In genomic region chr11:85980388-85980787, GRCm38 (mm10) we compare ENCODE assay signal across 30 mouse cellular contexts.
A peak's percentile ranks its signal among the peaks of the same experiment; 100 is the strongest.
DNase-seq lines count a peak whose midpoint lies in the region.
"Had no signal": no experiment of that assay in that cellular context is flagged by ENCODE, and none has a peak within 500 bp of the region (broad histone marks: within the 10 kb centered on the region; RNA-seq: fewer than 3 reads in every experiment).

No protein-coding gene starts in this region.

- no peaks in the 10 kb centered on the region for H3K9me3 ChIP-seq in limb, embryonic 10.5 days (replicated peaks)
- H3K9me3 ChIP-seq: forebrain, embryonic 15.5 days; G1E; heart, embryonic 13.5 days; liver, embryonic 13.5 days; lung, embryonic 15.5 days; midbrain, embryonic 15.5 days; neural tube, embryonic 12.5 days had no signal

- H3K27me3 ChIP-seq in limb, embryonic 10.5 days (ENCODE audit: low read depth, poor library complexity, severe bottlenecking) = no peaks in the 10 kb centered on the region
- H3K27me3 ChIP-seq: forebrain, embryonic 15.5 days; lung, embryonic 15.5 days; midbrain, embryonic 15.5 days; neural tube, embryonic 12.5 days had no signal

- no peaks in the 10 kb centered on the region for H3K36me3 ChIP-seq in limb, embryonic 10.5 days
- H3K36me3 ChIP-seq: forebrain, embryonic 15.5 days; G1E; heart, embryonic 13.5 days; liver, embryonic 13.5 days; lung, embryonic 15.5 days; midbrain, embryonic 15.5 days; neural tube, embryonic 12.5 days had no signal

- WGBS in limb, embryonic 10.5 days = 90% methylated on average over 11 of the region's 11 CpGs

- no peak overlapping the region for H3K4me3 ChIP-seq in limb, embryonic 10.5 days
- H3K4me3 ChIP-seq: forebrain, embryonic 15.5 days; heart, embryonic 13.5 days; left cerebral cortex, adult 2 months; liver, embryonic 13.5 days; lung, embryonic 15.5 days; midbrain, embryonic 15.5 days; neural tube, embryonic 12.5 days had no signal

- H3K4me1 ChIP-seq in limb, embryonic 10.5 days = peaks cover 27% of the 10 kb centered on the region
- H3K4me1 ChIP-seq: forebrain, embryonic 15.5 days; heart, embryonic 13.5 days; liver, embryonic 13.5 days; midbrain, embryonic 15.5 days; neural tube, embryonic 12.5 days had no signal

- H3K27ac ChIP-seq in limb, embryonic 10.5 days = peak overlapping the region; percentile 26; the same call in 1 of the 2 replicates
- H3K27ac ChIP-seq: forebrain, embryonic 15.5 days; heart, embryonic 13.5 days; hindbrain, embryonic 14.5 days; left cerebral cortex, adult 2 months; liver, embryonic 13.5 days; lung, embryonic 15.5 days; macrophage; midbrain, embryonic 15.5 days; neural tube, embryonic 12.5 days had no signal

- intact Hi-C loops in heart, postnatal 25 days (cut with DNase I) = loop anchor here (5.0 kb wide), 1 partner anchor 87 kb away; no protein-coding TSS in a partner anchor

- DNase-seq in heart, postnatal 4 days = peak; percentile 24
- no peak for DNase-seq in heart, postnatal 25 days (ENCODE audit: low spot score)
- DNase-seq in kidney, postnatal 14 days = peak; percentile 19
- no peak for DNase-seq in kidney, adult 8-10 months
- DNase-seq in R1 (ENCODE audit: low read depth, low spot score) = peak; percentile 25
- DNase-seq in limb, embryonic 10.5 days (ENCODE audit: low spot score) = no peak
- DNase-seq in yolk sac, embryonic 10.5 days (ENCODE audit: low spot score) = no peak
- no peak for DNase-seq in ovary, postnatal 14 days (ENCODE audit: low spot score)
- DNase-seq: adrenal gland, adult 8-10 months; cerebellum, adult 2 months; cerebellum, postnatal 36 days; embryo, embryonic 11 days; gastrocnemius, postnatal 14 days; heart, adult 18-20 months; heart, postnatal 14 days; left cerebral cortex, postnatal 4 days; liver, embryonic 13.5 days; retina, postnatal 1 day; right cerebral cortex, postnatal 25 days; spleen, adult 18-20 months; thymus, postnatal 25 days had no signal

Comparison
In these comparisons a context has a peak if more than half of its experiments do, and no peak if none do; other contexts are left out.
1. DNase-seq: peak in heart, postnatal 4 days (single experiment), kidney, postnatal 14 days (single experiment) and R1 (single experiment); none in heart, postnatal 25 days (single experiment), kidney, adult 8-10 months (0 of 2), limb, embryonic 10.5 days (single experiment), yolk sac, embryonic 10.5 days (single experiment) and ovary, postnatal 14 days (single experiment).